Mouse (Mus musculus): ENCODE results near the gene Ms4a15. TPM values are rescaled to one million over a fixed set of nuclear protein-coding genes. Genes with fewer than 3 reads are reported as not detected.

Ms4a15 gene
- polyA plus RNA-seq, 1 experiment = not detected

- no peaks in the 10 kb centered on the region for H3K27me3 ChIP-seq (replicated peaks; ENCODE audit: control insufficient read depth, insufficient read depth, low read length)
- no peaks in the 10 kb centered on the region for H3K36me3 ChIP-seq (ENCODE audit: control insufficient read depth, insufficient read depth, low read length)
- no peak for DNase-seq
- TF ChIP-seq POLR2A (IDR thresholded peaks at IDR 0.05; ENCODE audit: low read depth, low read length) (no peak), CTCF (conservative IDR thresholded peaks at IDR 0.05; ENCODE audit: insufficient read depth, insufficient read length, low read depth, low read length) (no peak)
- H3K27ac ChIP-seq (ENCODE audit: insufficient read depth, low read depth, low read length) = no peak overlapping the region
- WGBS = under 1% methylated on average over 20 of the region's 20 CpGs
- peaks cover 10% of the 10 kb centered on the region for H3K4me1 ChIP-seq (ENCODE audit: control insufficient read depth, insufficient read depth, low read length)
- H3K4me3 ChIP-seq (ENCODE audit: insufficient read depth, low read depth, low read length) = peak overlapping the region; percentile 78
Observed at GRCm38 (mm10) chr19:10948416-10948815, 44.6 kb downstream of the Ms4a15 start.

DNA sequence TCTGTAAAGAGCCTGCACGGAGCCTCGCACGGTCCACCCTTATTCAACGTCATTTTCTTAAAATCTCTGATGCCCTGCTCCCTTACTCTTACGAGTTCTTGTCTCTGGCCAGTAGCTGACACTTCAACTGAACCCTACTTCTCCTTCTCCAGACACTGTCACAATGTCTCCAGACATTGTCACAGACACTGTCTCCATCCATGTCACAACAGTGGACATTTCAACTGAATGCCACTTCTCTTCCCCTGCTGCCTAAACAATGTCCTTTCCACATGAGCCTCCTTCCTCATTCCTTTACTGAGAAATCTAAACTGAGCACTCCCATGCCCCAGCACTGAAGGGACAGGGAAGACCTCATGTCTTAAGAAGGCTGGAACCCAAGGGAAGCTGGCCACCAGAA, 45.8 kb downstream of the Ms4a15 start:
- H3K4me1 ChIP-seq (ENCODE audit: control insufficient read depth, insufficient read depth, low read length) = peaks cover 10% of the 10 kb centered on the region
- H3K36me3 ChIP-seq (ENCODE audit: control insufficient read depth, insufficient read depth, low read length) = no peaks in the 10 kb centered on the region
- 69% methylated on average over 5 of the region's 5 CpGs for WGBS
- TF ChIP-seq CTCF (conservative IDR thresholded peaks at IDR 0.05; ENCODE audit: insufficient read depth, insufficient read length, low read depth, low read length) = no peak
- TF ChIP-seq POLR2A (IDR thresholded peaks at IDR 0.05; ENCODE audit: low read depth, low read length) = no peak
- no peak overlapping the region for H3K27ac ChIP-seq (ENCODE audit: insufficient read depth, low read depth, low read length)
- DNase-seq = no peak
- peak overlapping the region; percentile 5; the same call in 1 of the 2 replicates for H3K4me3 ChIP-seq (ENCODE audit: insufficient read depth, low read depth, low read length)
- H3K27me3 ChIP-seq (replicated peaks; ENCODE audit: control insufficient read depth, insufficient read depth, low read length) = no peaks in the 10 kb centered on the region

DNA sequence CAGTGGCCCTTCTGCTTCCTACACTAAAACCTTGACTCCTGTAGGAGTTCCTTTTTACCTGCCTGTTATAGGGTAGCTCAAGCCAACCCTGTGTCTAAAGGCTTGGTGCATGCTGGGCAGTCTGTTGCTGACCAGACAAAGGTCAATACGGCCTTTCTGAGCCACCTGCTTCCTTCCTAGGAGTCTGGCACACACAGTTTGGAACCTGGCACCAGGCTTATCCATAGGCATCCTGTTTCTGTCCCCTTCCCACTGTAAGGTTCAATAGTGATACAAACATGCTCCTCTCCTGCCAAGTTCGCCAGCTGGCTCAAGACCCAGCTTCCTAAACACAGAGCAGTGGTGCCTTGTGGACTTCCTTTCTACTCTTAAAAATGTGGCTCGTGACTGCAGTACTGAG, 46.5 kb downstream of the Ms4a15 start:
- no peak for TF ChIP-seq CTCF (conservative IDR thresholded peaks at IDR 0.05; ENCODE audit: insufficient read depth, insufficient read length, low read depth, low read length)
- TF ChIP-seq POLR2A (IDR thresholded peaks at IDR 0.05; ENCODE audit: low read depth, low read length) = no peak
- H3K4me3 ChIP-seq (ENCODE audit: insufficient read depth, low read depth, low read length) = no peak overlapping the region
- DNase-seq = no peak
- no peaks in the 10 kb centered on the region for H3K36me3 ChIP-seq (ENCODE audit: control insufficient read depth, insufficient read depth, low read length)
- 62% methylated on average over 3 of the region's 3 CpGs for WGBS
- no peak overlapping the region for H3K27ac ChIP-seq (ENCODE audit: insufficient read depth, low read depth, low read length)
- H3K4me1 ChIP-seq (ENCODE audit: control insufficient read depth, insufficient read depth, low read length) = peaks cover 10% of the 10 kb centered on the region
- no peaks in the 10 kb centered on the region for H3K27me3 ChIP-seq (replicated peaks; ENCODE audit: control insufficient read depth, insufficient read depth, low read length)

DNA sequence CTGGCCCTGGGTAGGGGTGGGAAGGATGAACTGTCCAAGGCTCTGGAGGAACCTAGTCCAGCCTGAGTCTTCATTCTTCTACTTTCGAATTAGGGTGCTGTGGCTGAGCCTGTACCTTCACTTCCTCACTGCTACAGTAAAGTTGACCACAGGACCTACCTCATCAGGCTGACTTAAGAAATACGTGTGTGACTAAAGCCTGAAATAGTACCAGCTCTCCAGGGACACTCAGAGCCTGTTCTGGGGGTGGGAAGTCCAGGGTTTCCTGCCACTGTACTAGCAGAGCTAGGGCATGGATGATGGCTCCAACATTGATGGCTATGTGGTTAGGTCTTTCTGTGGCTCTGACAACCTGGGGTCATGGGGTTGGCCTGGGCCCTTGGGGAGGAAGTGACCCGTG, 49.1 kb downstream of the Ms4a15 start:
- no peaks in the 10 kb centered on the region for H3K27me3 ChIP-seq (replicated peaks; ENCODE audit: control insufficient read depth, insufficient read depth, low read length)
- no peak for DNase-seq
- H3K36me3 ChIP-seq (ENCODE audit: control insufficient read depth, insufficient read depth, low read length) = no peaks in the 10 kb centered on the region
- TF ChIP-seq POLR2A (IDR thresholded peaks at IDR 0.05; ENCODE audit: low read depth, low read length) = no peak
- H3K4me3 ChIP-seq (ENCODE audit: insufficient read depth, low read depth, low read length) = no peak overlapping the region
- peaks cover 10% of the 10 kb centered on the region; the same call in 1 of the 2 replicates for H3K4me1 ChIP-seq (ENCODE audit: control insufficient read depth, insufficient read depth, low read length)
- no peak overlapping the region for H3K27ac ChIP-seq (ENCODE audit: insufficient read depth, low read depth, low read length)
- WGBS = 84% methylated on average over 3 of the region's 3 CpGs

GRCm38 (mm10) chr19:10940801-10941457, 52.1 kb downstream of the Ms4a15 start:
- Histone ChIP-seq H3K36me3 (ENCODE audit: control insufficient read depth, insufficient read depth, low read length) (no peaks in the 10 kb centered on the region), H3K4me1 (ENCODE audit: control insufficient read depth, insufficient read depth, low read length) (no peaks in the 10 kb centered on the region), H3K4me3 (ENCODE audit: insufficient read depth, low read depth, low read length) (peak overlapping the region; percentile 4; the same call in 1 of the 2 replicates), H3K27ac (ENCODE audit: insufficient read depth, low read depth, low read length) (no peak overlapping the region), H3K27me3 (replicated peaks; ENCODE audit: control insufficient read depth, insufficient read depth, low read length) (no peaks in the 10 kb centered on the region)
- no peak for DNase-seq
- no peak for TF ChIP-seq CTCF (conservative IDR thresholded peaks at IDR 0.05; ENCODE audit: insufficient read depth, insufficient read length, low read depth, low read length)
- no peak for TF ChIP-seq POLR2A (IDR thresholded peaks at IDR 0.05; ENCODE audit: low read depth, low read length)
- 12% methylated on average over 40 of the region's 40 CpGs for WGBS

GRCm38 (mm10) chr19:10940097-10940800, 52.8 kb downstream of the Ms4a15 start:
- no peaks in the 10 kb centered on the region for H3K27me3 ChIP-seq (replicated peaks; ENCODE audit: control insufficient read depth, insufficient read depth, low read length)
- no peak overlapping the region for H3K27ac ChIP-seq (ENCODE audit: insufficient read depth, low read depth, low read length)
- peak; percentile 81 for DNase-seq
- WGBS = 18% methylated on average over 37 of the region's 37 CpGs
- no peaks in the 10 kb centered on the region for H3K36me3 ChIP-seq (ENCODE audit: control insufficient read depth, insufficient read depth, low read length)
- peak overlapping the region; percentile 4; the same call in 1 of the 2 replicates for H3K4me3 ChIP-seq (ENCODE audit: insufficient read depth, low read depth, low read length)
- TF ChIP-seq CTCF (conservative IDR thresholded peaks at IDR 0.05; ENCODE audit: insufficient read depth, insufficient read length, low read depth, low read length) (peak; percentile 88), POLR2A (IDR thresholded peaks at IDR 0.05; ENCODE audit: low read depth, low read length) (no peak)
- no peaks in the 10 kb centered on the region for H3K4me1 ChIP-seq (ENCODE audit: control insufficient read depth, insufficient read depth, low read length)

DNA sequence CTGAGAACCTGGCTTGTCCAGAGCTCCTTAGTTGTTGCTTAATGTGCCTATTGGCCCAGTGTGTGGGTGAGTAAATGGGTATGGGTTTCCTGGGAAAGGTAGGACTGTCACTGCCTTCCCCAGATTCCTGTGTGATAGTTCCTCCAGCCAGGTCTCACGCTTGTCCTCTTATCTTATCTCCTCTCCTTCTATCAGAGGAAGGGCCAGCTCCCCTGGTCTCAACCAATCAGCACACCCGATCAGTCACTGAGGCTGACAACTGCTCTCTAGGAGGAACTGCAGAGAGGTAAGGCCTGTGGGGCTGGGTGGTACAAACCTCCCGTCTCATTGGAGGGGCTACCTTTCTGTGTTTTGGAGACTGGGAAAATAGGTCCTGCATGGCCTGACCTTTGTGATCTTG, 54.3 kb downstream of the Ms4a15 start:
- H3K36me3 ChIP-seq (ENCODE audit: control insufficient read depth, insufficient read depth, low read length) = no peaks in the 10 kb centered on the region
- H3K4me1 ChIP-seq (ENCODE audit: control insufficient read depth, insufficient read depth, low read length) = no peaks in the 10 kb centered on the region
- no peak overlapping the region for H3K4me3 ChIP-seq (ENCODE audit: insufficient read depth, low read depth, low read length)
- H3K27ac ChIP-seq (ENCODE audit: insufficient read depth, low read depth, low read length) = no peak overlapping the region
- TF ChIP-seq CTCF (conservative IDR thresholded peaks at IDR 0.05; ENCODE audit: insufficient read depth, insufficient read length, low read depth, low read length) = no peak
- TF ChIP-seq POLR2A (IDR thresholded peaks at IDR 0.05; ENCODE audit: low read depth, low read length) = no peak
- 85% methylated on average over 3 of the region's 3 CpGs for WGBS
- no peak for DNase-seq
- H3K27me3 ChIP-seq (replicated peaks; ENCODE audit: control insufficient read depth, insufficient read depth, low read length) = no peaks in the 10 kb centered on the region

Data from kidney, adult 2 months (tissue).